Mouse (Mus musculus): ENCODE measurements around the gene Ptger2.

Ptger2 gene

DNA sequence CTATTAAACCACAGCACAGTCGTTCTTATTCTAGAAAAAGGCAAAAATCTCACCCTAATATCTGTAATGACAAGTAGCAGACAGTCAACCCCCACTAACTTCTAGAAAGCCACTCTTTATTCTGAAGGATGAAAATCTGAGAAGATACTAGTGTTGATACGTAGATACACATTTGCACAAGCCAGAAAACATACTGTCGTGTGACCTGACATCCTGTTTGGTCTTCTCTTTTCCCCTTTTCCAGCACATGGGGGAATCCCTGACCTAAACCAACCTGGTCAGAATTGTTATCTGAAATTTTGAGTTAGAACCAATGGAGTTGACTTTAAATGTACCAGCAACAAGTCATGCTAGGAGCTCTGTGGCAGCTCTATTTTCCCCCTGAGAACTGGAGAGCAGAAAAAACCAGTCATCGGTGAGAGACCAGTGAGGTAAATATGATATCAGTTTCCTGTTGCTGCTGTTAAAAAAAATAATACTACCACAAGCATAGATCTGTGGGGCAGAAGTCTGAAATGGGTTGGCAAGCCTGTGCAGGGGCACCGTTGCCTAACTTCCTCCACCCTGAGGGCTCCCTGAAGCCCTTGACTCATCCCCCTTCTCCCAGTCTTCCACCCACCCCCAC lies 53.0 kb downstream of the Ptger2 start:
- in situ Hi-C loops (cut with MboI; ENCODE audit: unreplicated experiment in 2 of 2): no loop called here

DNA sequence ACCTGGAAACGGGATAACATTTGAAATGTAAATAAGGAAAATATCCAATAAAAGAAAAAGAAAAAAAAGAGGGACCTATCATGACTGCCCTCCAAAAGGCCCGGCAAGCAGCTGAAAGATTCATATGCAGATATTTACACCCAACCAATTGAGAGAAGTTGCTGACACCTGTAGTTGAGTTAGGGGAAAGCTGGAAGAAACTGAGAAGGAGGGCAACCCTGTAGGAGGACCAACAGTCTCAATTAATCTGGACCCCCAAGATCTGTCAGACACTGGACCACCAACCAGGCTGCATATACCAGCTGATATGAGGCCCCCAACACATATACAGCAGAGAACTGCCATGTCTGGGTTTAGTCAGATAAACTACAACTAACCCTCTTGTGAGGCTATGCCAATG lies 60.1 kb downstream of the Ptger2 start:
- in situ Hi-C loops (cut with MboI; ENCODE audit: unreplicated experiment in 2 of 2): no loop called here

DNA sequence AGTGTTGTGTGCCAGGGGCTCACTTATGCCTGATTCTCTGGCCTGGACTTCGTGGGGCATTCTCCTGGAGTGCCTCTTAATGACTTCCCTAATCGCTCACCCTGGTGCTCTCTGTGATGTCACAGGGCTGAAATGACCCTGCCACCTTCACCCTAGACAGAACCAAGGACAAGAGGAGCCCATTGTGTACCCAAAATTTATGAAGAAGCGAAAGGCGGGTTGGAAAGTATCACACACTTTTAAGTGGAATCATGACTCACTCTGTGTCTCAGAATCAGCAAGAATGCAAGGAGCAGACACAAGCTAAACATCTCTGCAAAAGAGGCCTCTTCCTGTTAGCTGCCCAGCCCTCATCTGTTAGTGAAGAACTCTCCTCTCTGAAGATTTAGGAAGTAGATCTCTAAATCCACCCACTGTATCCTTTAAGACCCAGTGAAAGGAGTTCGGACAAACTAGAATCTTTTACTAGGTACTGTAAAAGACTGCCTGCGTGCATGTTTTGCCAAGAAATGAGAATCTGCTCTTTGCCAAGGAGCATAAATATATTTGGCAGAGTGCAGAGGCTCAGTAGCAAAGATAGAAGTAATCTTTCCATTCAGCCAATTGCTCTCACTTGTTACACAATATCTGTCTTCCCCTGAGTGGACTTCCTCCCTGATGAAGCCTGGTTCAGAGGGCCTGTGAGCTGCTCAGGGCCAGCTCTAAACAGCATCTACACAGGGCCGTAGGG lies 61.9 kb downstream of the Ptger2 start:
- in situ Hi-C loops (cut with MboI; ENCODE audit: unreplicated experiment in 2 of 2): no loop called here

DNA sequence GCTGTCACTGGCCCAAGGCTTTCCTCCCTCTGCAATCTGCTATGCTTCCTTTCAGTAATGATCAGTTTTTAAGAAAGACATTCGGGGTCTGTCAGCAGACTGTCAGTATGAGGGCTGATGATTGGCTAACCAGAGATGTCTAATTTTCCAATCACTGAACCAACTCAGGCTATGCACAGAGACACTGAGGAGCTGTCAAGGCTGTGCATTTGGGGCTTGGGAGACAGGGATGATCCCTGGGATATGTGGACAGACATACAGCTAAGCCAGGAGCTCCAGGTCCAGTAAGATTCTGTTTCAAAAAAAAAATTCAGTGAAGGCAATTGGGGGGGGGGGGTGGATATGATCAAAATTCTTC lies 62.4 kb downstream of the Ptger2 start:
- in situ Hi-C loops (cut with MboI; ENCODE audit: unreplicated experiment in 2 of 2): no loop called here

GRCm38 (mm10) chr14:45051116-45051515 lies 63.1 kb downstream of the Ptger2 start:
- in situ Hi-C loops (cut with MboI; ENCODE audit: unreplicated experiment in 2 of 2): no loop called here
